Mouse (Mus musculus) adipocyte (in vitro differentiated cells): ENCODE measurements around the gene Tram1l1.
A peak's percentile ranks its signal among the peaks of the same experiment; 100 is the strongest.
"Not testable (repeated sequence)": the region's sequence is repeated elsewhere in the genome, so short reads cannot be mapped to it uniquely, and the experiment has no call there.

Source experiments
- DNase-seq: peaks from one replicate; pipeline ENCODE4 v3.0.0-alpha.2; 2016; ENCODE audit warnings: low spot score

Tram1l1 gene

GRCm38 (mm10) chr3:124320821-124321576 lies at the start of gene Tram1l1:
TSS of gene Tram1l1 (plus strand) at chr3:124320855.
- peak; percentile 22 for DNase-seq

GRCm38 (mm10) chr3:124271229-124271628 lies 49.4 kb upstream of the Tram1l1 start:
- no peak for DNase-seq

DNA sequence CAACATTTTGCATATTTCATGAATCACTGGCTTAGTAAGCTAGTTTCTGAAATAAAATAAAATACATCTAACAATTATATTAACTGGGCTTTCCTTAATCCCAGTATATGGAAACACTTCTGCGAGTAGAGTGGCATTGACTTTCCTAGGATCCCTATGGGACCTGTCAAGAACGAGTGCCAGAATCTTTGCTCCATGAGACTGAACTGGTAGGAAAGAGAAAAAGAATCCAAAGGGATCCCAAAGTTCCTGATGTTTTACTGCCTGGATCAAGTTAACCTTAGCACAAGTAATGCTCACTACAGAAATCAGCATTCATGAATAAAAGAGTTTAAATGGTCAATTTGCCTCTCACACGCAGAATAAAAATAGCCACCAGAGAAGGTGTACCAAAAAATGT lies 49.0 kb upstream of the Tram1l1 start:
- DNase-seq: no peak

DNA sequence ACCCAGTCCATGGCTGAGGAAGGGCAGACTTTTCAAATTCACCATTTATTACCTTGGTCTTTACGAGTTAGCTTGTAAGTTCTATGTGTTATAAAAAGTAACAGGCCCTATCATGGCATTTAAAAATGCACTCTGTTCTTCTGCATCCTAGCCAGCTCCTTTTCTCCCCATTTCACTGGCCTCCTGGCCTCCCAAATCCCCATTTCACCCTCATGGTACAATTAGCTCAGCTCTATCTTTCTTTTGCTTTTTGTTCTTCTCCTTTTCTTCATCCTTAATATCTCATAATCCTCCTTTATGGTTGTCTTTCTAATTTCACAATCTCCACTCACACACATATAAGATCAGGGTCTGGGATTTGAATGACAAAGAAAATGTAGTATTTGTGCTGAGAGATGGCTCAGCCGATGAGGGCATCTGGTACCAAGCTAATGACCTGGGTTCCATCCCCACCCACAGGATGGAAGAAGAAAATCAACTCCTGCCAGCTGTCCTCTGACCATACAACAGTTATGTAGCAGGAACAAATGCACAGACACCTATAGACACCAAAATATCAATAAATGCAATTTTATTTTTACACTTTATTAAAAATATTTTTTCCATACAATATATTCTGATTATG lies 48.1 kb upstream of the Tram1l1 start:
- DNase-seq: no peak

DNA sequence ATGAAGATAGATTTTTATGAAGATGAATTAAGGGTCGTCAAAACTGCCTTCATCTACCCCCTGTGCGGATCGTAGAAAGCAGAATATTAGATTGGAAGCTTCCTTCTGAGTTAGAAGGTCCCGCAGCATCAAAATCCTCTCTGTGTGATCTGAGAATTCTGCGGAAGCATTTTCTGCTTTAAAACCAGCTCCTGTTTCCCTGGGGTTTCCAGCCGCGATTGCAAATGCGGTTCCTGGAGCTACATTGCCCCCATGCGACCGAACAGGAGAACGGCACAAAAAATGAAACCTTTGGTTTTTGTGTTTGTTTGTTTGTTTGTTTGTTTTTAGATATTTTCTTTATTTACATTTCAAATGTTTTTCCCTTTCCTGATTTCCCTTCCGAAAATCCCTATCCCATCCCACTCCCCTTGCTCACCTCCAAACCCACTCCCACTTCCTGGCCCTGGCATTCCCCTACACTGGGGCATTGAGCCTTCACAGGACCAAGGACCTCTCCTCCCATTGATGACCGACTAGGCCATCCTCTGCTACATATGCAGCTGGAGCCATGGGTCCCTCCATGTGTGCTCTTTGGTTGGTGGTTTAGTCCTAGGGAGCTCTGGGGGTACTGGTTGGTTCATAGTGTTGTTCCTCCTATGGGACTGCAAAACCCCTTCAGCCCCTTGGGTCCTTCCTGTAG lies 45.6 kb upstream of the Tram1l1 start:
- peak; percentile 73 for DNase-seq

GRCm38 (mm10) chr3:124288936-124289335 lies 31.7 kb upstream of the Tram1l1 start:
- DNase-seq: not testable (repeated sequence)

DNA sequence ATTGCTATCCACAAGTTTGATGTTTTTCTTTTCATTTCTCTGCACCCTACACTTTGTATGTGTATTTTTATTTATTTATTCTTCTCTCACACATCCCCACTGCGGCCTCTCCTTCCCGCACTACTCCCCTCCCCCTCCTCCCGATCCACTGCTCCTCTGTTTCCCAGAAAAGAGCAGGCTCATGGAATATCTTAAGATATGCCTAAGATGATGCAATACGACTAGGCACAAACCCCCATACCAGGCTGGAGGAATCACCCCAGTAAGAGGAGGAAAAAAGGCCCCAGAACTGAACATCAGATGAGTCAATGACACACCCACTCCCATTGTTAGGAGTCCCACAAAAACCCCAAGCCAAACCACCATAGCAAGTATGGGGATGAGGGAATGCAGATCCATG lies 1.4 kb upstream of the Tram1l1 start:
- DNase-seq: no peak

GRCm38 (mm10) chr3:124320398-124320797 lies 257 bp upstream of the Tram1l1 start:
- no peak for DNase-seq

DNA sequence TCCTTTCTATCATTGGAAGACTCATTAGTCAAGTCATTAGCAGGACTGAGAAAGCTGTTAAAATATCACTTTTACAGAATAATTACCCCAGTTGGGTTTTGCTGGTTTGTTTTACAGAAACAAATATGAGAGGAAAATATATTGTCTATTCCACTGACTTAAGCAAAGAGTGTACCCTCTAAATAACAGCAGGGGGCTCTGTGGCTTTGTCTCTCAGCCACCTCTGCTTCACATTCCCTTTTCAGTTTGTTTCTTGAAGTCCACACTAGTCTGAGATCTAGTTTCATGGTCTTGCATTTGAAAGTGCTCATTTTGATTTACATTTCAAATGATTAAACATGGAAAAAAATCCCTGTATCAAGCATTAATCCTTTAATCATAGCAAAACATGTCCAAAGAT lies 25.8 kb downstream of the Tram1l1 start:
- DNase-seq: peak; percentile 5

DNA sequence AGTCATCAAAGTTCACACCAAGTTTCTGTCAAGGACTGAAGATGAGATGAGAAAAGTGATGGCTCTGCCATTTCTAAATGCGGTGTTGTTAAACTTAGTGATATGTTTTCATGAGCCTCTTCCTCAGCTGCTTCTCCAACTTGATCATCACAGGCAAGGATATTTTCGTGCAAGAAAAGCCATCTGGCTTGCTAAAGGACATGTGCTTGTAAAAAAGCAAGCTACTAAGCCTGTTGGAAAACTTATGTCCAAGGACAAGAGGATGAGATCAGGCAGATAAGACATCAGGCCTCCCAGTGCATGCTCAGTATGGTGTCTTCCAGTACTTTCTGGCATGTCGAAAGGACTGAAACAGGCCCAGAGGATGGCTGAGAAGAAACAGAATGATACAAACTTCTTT lies 36.9 kb downstream of the Tram1l1 start:
- DNase-seq: no peak

DNA sequence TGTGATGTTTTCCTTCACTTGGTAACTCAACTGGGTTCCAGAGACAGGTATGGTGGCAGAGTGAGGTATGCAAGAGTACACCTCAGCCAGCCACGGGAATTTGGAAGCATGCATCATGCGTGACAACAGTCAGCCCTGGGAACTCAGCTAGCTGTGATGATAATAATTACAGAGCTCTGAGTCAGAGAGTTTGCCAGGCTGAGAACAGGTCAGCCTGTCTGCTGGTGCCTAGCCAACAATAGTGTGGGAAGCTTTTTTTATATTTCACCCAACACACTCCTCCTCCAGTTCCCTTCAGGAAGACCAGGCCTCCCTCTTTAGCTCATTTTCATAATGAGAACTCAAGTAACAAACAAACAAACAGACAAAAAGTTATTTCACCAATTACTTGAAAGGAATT lies 51.4 kb downstream of the Tram1l1 start:
- no peak for DNase-seq
